Mouse (Mus musculus): Measurements from ENCODE around the gene Sgms1. TPM values are rescaled to one million over a fixed set of nuclear protein-coding genes. Genes with fewer than 3 reads are reported as not detected.

The Sgms1 gene
- polyA plus RNA-seq, 1 experiment = 8.5 TPM

DNA sequence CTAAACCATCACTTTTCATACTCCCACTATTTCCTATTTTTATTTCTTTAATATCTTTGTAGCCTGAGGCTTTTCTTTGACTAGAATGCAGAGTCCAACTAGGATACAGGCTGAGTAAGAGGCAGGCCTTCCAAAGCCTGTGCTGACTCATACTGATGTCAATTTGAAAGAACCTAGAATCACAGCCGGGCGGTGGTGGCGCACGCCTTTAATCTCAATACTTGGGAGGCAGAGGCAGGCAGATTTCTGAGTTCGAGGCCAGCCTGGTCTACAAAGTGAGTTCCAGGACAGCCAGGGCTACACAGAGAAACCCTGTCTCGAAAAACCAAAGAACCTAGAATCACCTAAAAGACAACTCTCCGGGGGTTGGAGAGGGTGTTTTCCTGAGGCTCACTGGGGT lies 214.5 kb downstream of the Sgms1 start:
- no peaks in the 10 kb centered on the region for H3K36me3 ChIP-seq (ENCODE audit: control insufficient read depth, insufficient read depth)
- no peak overlapping the region for H3ac ChIP-seq (ENCODE audit: control insufficient read depth, insufficient read length)
- peaks cover 4% of the 10 kb centered on the region for H3K79me2 ChIP-seq (ENCODE audit: control insufficient read depth, insufficient read depth)
- no peak overlapping the region for H3K4me3 ChIP-seq
- no peaks in the 10 kb centered on the region for H3K27me3 ChIP-seq (ENCODE audit: control insufficient read depth, insufficient read depth, insufficient read length)
- H3K4me2 ChIP-seq (ENCODE audit: low read depth) = no peak overlapping the region
- TF ChIP-seq TCF12 (IDR thresholded peaks at IDR 0.05; ENCODE audit: insufficient read depth, poor library complexity, severe bottlenecking) = no peak
- no peak for TF ChIP-seq E2F4 (IDR thresholded peaks at IDR 0.05; ENCODE audit: insufficient read depth)
- TF ChIP-seq CEBPB (IDR thresholded peaks at IDR 0.05; ENCODE audit: insufficient read depth, poor library complexity, severe bottlenecking) = no peak
- no peak for TF ChIP-seq MAX (IDR thresholded peaks at IDR 0.05; ENCODE audit: low read depth)
- TF ChIP-seq POLR2A (IDR thresholded peaks at IDR 0.05; ENCODE audit: insufficient read length, low read depth) = no peak
- no peak for TF ChIP-seq TCF3 (IDR thresholded peaks at IDR 0.05; ENCODE audit: insufficient read length, low read depth)
- no peak for TF ChIP-seq REST (IDR thresholded peaks at IDR 0.05; ENCODE audit: insufficient read depth, insufficient read length)

- Histone ChIP-seq H3K36me3 (ENCODE audit: control insufficient read depth, insufficient read depth) (no peaks in the 10 kb centered on the region), H3K27me3 (ENCODE audit: control insufficient read depth, insufficient read depth, insufficient read length) (no peaks in the 10 kb centered on the region), H3K4me3 (no peak overlapping the region), H3K4me2 (ENCODE audit: low read depth) (no peak overlapping the region), H3ac (ENCODE audit: control insufficient read depth, insufficient read length) (no peak overlapping the region), H3K79me2 (ENCODE audit: control insufficient read depth, insufficient read depth) (peaks cover 4% of the 10 kb centered on the region)
- TF ChIP-seq E2F4 (IDR thresholded peaks at IDR 0.05; ENCODE audit: insufficient read depth) = no peak
- TF ChIP-seq TCF12 (IDR thresholded peaks at IDR 0.05; ENCODE audit: insufficient read depth, poor library complexity, severe bottlenecking) = no peak
- no peak for TF ChIP-seq MYOG (IDR thresholded peaks at IDR 0.05; ENCODE audit: control insufficient read depth in 1 of 3, insufficient read depth in 1 of 3, insufficient read length in 2 of 3, low read depth in 2 of 3)
- no peak for TF ChIP-seq REST (IDR thresholded peaks at IDR 0.05; ENCODE audit: insufficient read depth, insufficient read length)
- no peak for TF ChIP-seq POLR2A (IDR thresholded peaks at IDR 0.05; ENCODE audit: insufficient read length, low read depth)
- TF ChIP-seq POLR2AphosphoS2 (IDR thresholded peaks at IDR 0.05; ENCODE audit: insufficient read length, low read depth) = no peak
- no peak for TF ChIP-seq MYOD1 (IDR thresholded peaks at IDR 0.05; ENCODE audit: control insufficient read depth in 1 of 3, insufficient read length in 2 of 3, low read depth in 2 of 3)
Observed at GRCm38 (mm10) chr19:32174561-32174960, 215.0 kb downstream of the Sgms1 start.

- H3ac ChIP-seq (ENCODE audit: control insufficient read depth, insufficient read length) = no peak overlapping the region
- no peak overlapping the region for H3K4me2 ChIP-seq (ENCODE audit: low read depth)
- no peak overlapping the region for H3K4me3 ChIP-seq
- TF ChIP-seq TCF3 (IDR thresholded peaks at IDR 0.05; ENCODE audit: insufficient read length, low read depth) = no peak
- no peak for TF ChIP-seq POLR2A (IDR thresholded peaks at IDR 0.05; ENCODE audit: insufficient read length, low read depth)
- no peak for TF ChIP-seq MYOG (IDR thresholded peaks at IDR 0.05; ENCODE audit: control insufficient read depth in 1 of 3, insufficient read depth in 1 of 3, insufficient read length in 2 of 3, low read depth in 2 of 3)
- TF ChIP-seq USF1 (IDR thresholded peaks at IDR 0.05; ENCODE audit: low read depth) = no peak
- TF ChIP-seq TCF12 (IDR thresholded peaks at IDR 0.05; ENCODE audit: insufficient read depth, poor library complexity, severe bottlenecking) = no peak
- no peak for TF ChIP-seq SRF (IDR thresholded peaks at IDR 0.05; ENCODE audit: control insufficient read depth, insufficient read length, low read depth)
- no peak for TF ChIP-seq E2F4 (IDR thresholded peaks at IDR 0.05; ENCODE audit: insufficient read depth)
- TF ChIP-seq MYOD1 (IDR thresholded peaks at IDR 0.05; ENCODE audit: control insufficient read depth in 1 of 3, insufficient read length in 2 of 3, low read depth in 2 of 3) = no peak
- TF ChIP-seq MAX (IDR thresholded peaks at IDR 0.05; ENCODE audit: low read depth) = no peak
- no peak for TF ChIP-seq POLR2AphosphoS2 (IDR thresholded peaks at IDR 0.05; ENCODE audit: insufficient read length, low read depth)
- TF ChIP-seq CEBPB (IDR thresholded peaks at IDR 0.05; ENCODE audit: insufficient read depth, poor library complexity, severe bottlenecking) = no peak
- TF ChIP-seq REST (IDR thresholded peaks at IDR 0.05; ENCODE audit: insufficient read depth, insufficient read length) = no peak
- H3K27me3 ChIP-seq (ENCODE audit: control insufficient read depth, insufficient read depth, insufficient read length) = no peaks in the 10 kb centered on the region
- H3K36me3 ChIP-seq (ENCODE audit: control insufficient read depth, insufficient read depth) = no peaks in the 10 kb centered on the region
- peaks cover 7% of the 10 kb centered on the region for H3K79me2 ChIP-seq (ENCODE audit: control insufficient read depth, insufficient read depth)
Observed at GRCm38 (mm10) chr19:32173522-32174184, 215.9 kb downstream of the Sgms1 start.

DNA sequence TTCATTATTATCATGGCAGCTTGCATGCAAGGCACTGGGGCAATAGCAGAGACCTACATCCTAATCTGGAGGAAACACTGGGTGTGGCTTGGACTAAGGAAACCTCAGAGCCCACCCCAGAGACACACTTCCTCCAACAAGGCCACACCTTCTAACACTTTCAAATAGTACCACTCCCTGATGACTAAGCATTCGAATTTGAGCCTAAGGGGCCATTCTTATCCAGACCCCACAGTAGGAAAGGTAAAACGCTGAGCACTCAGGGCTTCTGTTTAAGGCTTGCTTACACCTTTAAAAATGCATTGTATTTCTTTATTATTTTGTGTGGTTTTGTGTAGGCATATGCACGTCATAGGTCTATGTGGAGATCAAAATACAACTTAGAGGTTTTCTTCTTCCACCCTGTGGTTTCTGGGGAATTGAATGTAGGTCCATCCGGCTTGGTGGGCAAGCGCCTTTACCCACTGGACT lies 217.0 kb downstream of the Sgms1 start:
- Histone ChIP-seq H3K27me3 (ENCODE audit: control insufficient read depth, insufficient read depth, insufficient read length) (no peaks in the 10 kb centered on the region), H3K36me3 (ENCODE audit: control insufficient read depth, insufficient read depth) (no peaks in the 10 kb centered on the region), H3K79me2 (ENCODE audit: control insufficient read depth, insufficient read depth) (peaks cover 11% of the 10 kb centered on the region), H3ac (ENCODE audit: control insufficient read depth, insufficient read length) (no peak overlapping the region), H3K4me2 (ENCODE audit: low read depth) (no peak overlapping the region), H3K4me3 (no peak overlapping the region)
- TF ChIP-seq REST (IDR thresholded peaks at IDR 0.05; ENCODE audit: insufficient read depth, insufficient read length) = no peak
- TF ChIP-seq MYOG (IDR thresholded peaks at IDR 0.05; ENCODE audit: control insufficient read depth in 1 of 3, insufficient read depth in 1 of 3, insufficient read length in 2 of 3, low read depth in 2 of 3) = no peak
- no peak for TF ChIP-seq TCF3 (IDR thresholded peaks at IDR 0.05; ENCODE audit: insufficient read length, low read depth)
- no peak for TF ChIP-seq SRF (IDR thresholded peaks at IDR 0.05; ENCODE audit: control insufficient read depth, insufficient read length, low read depth)
- TF ChIP-seq POLR2AphosphoS2 (IDR thresholded peaks at IDR 0.05; ENCODE audit: insufficient read length, low read depth) = no peak
- TF ChIP-seq POLR2A (IDR thresholded peaks at IDR 0.05; ENCODE audit: insufficient read length, low read depth) = no peak
- TF ChIP-seq MYOD1 (IDR thresholded peaks at IDR 0.05; ENCODE audit: control insufficient read depth in 1 of 3, insufficient read length in 2 of 3, low read depth in 2 of 3) = no peak
- TF ChIP-seq TCF12 (IDR thresholded peaks at IDR 0.05; ENCODE audit: insufficient read depth, poor library complexity, severe bottlenecking) = no peak
- TF ChIP-seq CEBPB (IDR thresholded peaks at IDR 0.05; ENCODE audit: insufficient read depth, poor library complexity, severe bottlenecking) = no peak
- TF ChIP-seq MAX (IDR thresholded peaks at IDR 0.05; ENCODE audit: low read depth) = no peak
- no peak for TF ChIP-seq USF1 (IDR thresholded peaks at IDR 0.05; ENCODE audit: low read depth)
- no peak for TF ChIP-seq E2F4 (IDR thresholded peaks at IDR 0.05; ENCODE audit: insufficient read depth)

Data from myocyte (in vitro differentiated cells).